Mouse (Mus musculus) MEL (cell line): ENCODE measurements around the gene Mrps23. TPM values are rescaled to one million over a fixed set of nuclear protein-coding genes. Genes with fewer than 3 reads are reported as not detected.

Experiments
- DNase-seq: peaks from one replicate; pipeline ENCODE4 v3.0.0; 2011; ENCODE audit warnings: low read depth, low spot score
- H3K27ac ChIP-seq: 2 replicates; pipeline ENCODE4 v1.5.1; 2012; ENCODE audit warnings: low read depth, mild to moderate bottlenecking, control low read depth, low read length, moderate library complexity; ENCODE audit not compliant: control insufficient read depth
- H3K27me3 ChIP-seq, 2 experiments: fragments of 150-350 bp in 1 of 2; sonication (generic) in 1 of 2; 2 replicates each; pipeline ENCODE4 v1.6.1; 2012; ENCODE audit warnings: low read length in 2 of 2, mild to moderate bottlenecking in 2 of 2, improper control_type of control experiment in 1 of 2, moderate library complexity in 1 of 2; ENCODE audit not compliant: insufficient read depth in 2 of 2, control insufficient read depth in 1 of 2
- H3K36me3 ChIP-seq, 2 experiments: 2 replicates each; pipeline ENCODE4 v1.6.1; 2012 to 2014; ENCODE audit warnings: low read length in 2 of 2, improper control_type of control experiment in 1 of 2, inconsistent platforms in 1 of 2, mild to moderate bottlenecking in 1 of 2; ENCODE audit not compliant: insufficient read depth in 2 of 2, control insufficient read depth in 1 of 2
- H3K4me1 ChIP-seq, 2 experiments: fragments of 150-350 bp in 1 of 2; sonication (generic) in 1 of 2; 2 replicates each; pipeline ENCODE4 v1.6.1; 2012; ENCODE audit warnings: low read length in 2 of 2, improper control_type of control experiment in 1 of 2, mild to moderate bottlenecking in 1 of 2; ENCODE audit not compliant: insufficient read depth in 2 of 2, control insufficient read depth in 1 of 2
- H3K4me3 ChIP-seq, 2 experiments: fragments of 150-350 bp in 1 of 2; sonication (generic) in 1 of 2; 2 replicates each; pipeline ENCODE4 v1.5.1; 2012; ENCODE audit warnings: low read depth in 2 of 2, low read length in 2 of 2, mild to moderate bottlenecking in 2 of 2, moderate library complexity in 2 of 2, control low read depth in 1 of 2, improper control_type of control experiment in 1 of 2; ENCODE audit not compliant: control insufficient read depth in 1 of 2, insufficient read depth in 1 of 2
- H3K79me2 ChIP-seq: 2 replicates; pipeline ENCODE4 v1.6.1; 2012; ENCODE audit warnings: mild to moderate bottlenecking, low read length, moderate library complexity; ENCODE audit not compliant: control insufficient read depth, poor library complexity, insufficient read depth
- H3K9ac ChIP-seq: 2 replicates; pipeline ENCODE4 v1.6.1; 2012; ENCODE audit warnings: low read depth, mild to moderate bottlenecking, control low read depth, low read length, moderate library complexity; ENCODE audit not compliant: control insufficient read depth, poor library complexity, severe bottlenecking
- H3K9me3 ChIP-seq: fragments of 150-350 bp; sonication (generic); replicated peaks from 2 replicates; pipeline ENCODE4 v1.6.1; 2012; ENCODE audit warnings: mild to moderate bottlenecking, low read length, improper control_type of control experiment, moderate library complexity; ENCODE audit not compliant: insufficient read depth
- BHLHE40 ChIP-seq: IDR thresholded peaks from 2 replicates; pipeline ENCODE4 v1.6.1; 2012; ENCODE audit warnings: low read depth, mild to moderate bottlenecking, inconsistent platforms, low read length, improper control_type of control experiment, borderline replicate concordance
- CTCF ChIP-seq, 3 experiments: IDR thresholded peaks in 2 of 3; conservative IDR thresholded peaks in 1 of 3; 2 replicates each; pipeline ENCODE4 v1.5.1; 2011 to 2012; ENCODE audit warnings: low read length in 3 of 3, low read depth in 2 of 3, mild to moderate bottlenecking in 2 of 3, improper control_type of control experiment in 1 of 3, inconsistent platforms in 1 of 3, mixed read lengths in 1 of 3, moderate library complexity in 1 of 3; ENCODE audit not compliant: control insufficient read depth in 1 of 3, insufficient read depth in 1 of 3, poor library complexity in 1 of 3, severe bottlenecking in 1 of 3
- E2F4 ChIP-seq: IDR thresholded peaks from 2 replicates; pipeline ENCODE4 v1.6.1; 2011; ENCODE audit warnings: low read depth, low read length, improper control_type of control experiment, borderline replicate concordance
- EP300 ChIP-seq, 2 experiments: IDR thresholded peaks; 2 replicates each; pipeline ENCODE4 v1.6.1; 2011; ENCODE audit warnings: improper control_type of control experiment in 2 of 2, low read length in 2 of 2, low read depth in 1 of 2, mild to moderate bottlenecking in 1 of 2
- ETS1 ChIP-seq: IDR thresholded peaks from 2 replicates; pipeline ENCODE4 v1.6.1; 2012; ENCODE audit warnings: low read depth, mild to moderate bottlenecking, inconsistent platforms, low read length, improper control_type of control experiment, moderate library complexity
- GABPA ChIP-seq: IDR thresholded peaks from 2 replicates; pipeline ENCODE4 v1.6.1; 2012; ENCODE audit warnings: low read depth, mild to moderate bottlenecking, inconsistent platforms, low read length, improper control_type of control experiment, moderate library complexity
- GATA1 ChIP-seq: IDR thresholded peaks from 2 replicates; pipeline ENCODE4 v1.6.1; 2011; ENCODE audit warnings: low read depth, low read length, improper control_type of control experiment
- HCFC1 ChIP-seq: IDR thresholded peaks from 2 replicates; pipeline ENCODE4 v1.6.1; 2012; ENCODE audit warnings: low read depth, mild to moderate bottlenecking, inconsistent platforms, low read length, improper control_type of control experiment, moderate library complexity
- JUND ChIP-seq: IDR thresholded peaks from 2 replicates; pipeline ENCODE4 v1.6.1; 2011; ENCODE audit warnings: low read depth, mild to moderate bottlenecking, improper control_type of control experiment, low read length
- MAFK ChIP-seq: IDR thresholded peaks from 2 replicates; pipeline ENCODE4 v1.6.1; 2011; ENCODE audit warnings: low read depth, mild to moderate bottlenecking, low read length, improper control_type of control experiment, borderline replicate concordance
- MAX ChIP-seq: IDR thresholded peaks from 2 replicates; pipeline ENCODE4 v1.6.1; 2011; ENCODE audit warnings: low read length, improper control_type of control experiment
- MAZ ChIP-seq: IDR thresholded peaks from 2 replicates; pipeline ENCODE4 v1.6.1; 2012; ENCODE audit warnings: low read depth, mild to moderate bottlenecking, inconsistent platforms, low read length, improper control_type of control experiment
- NRF1 ChIP-seq: IDR thresholded peaks from 2 replicates; pipeline ENCODE4 v1.6.1; 2014; ENCODE audit warnings: low read depth, mild to moderate bottlenecking, inconsistent platforms, low read length, improper control_type of control experiment, moderate library complexity; ENCODE audit not compliant: poor library complexity, insufficient read depth, severe bottlenecking
- POLR2A ChIP-seq, 2 experiments: IDR thresholded peaks; 2 replicates each; pipeline ENCODE4 v1.6.1; 2011 to 2012; ENCODE audit warnings: low read length in 2 of 2, mild to moderate bottlenecking in 2 of 2, control low read depth in 1 of 2, improper control_type of control experiment in 1 of 2, low read depth in 1 of 2, moderate library complexity in 1 of 2; ENCODE audit not compliant: control insufficient read depth in 1 of 2, insufficient read depth in 1 of 2, poor library complexity in 1 of 2
- POLR2AphosphoS2 ChIP-seq: IDR thresholded peaks from 2 replicates; pipeline ENCODE4 v1.6.1; 2011; ENCODE audit warnings: low read length, improper control_type of control experiment
- SMC3 ChIP-seq: IDR thresholded peaks from 2 replicates; pipeline ENCODE4 v1.6.1; 2011; ENCODE audit warnings: low read depth, low read length, improper control_type of control experiment
- TAL1 ChIP-seq: IDR thresholded peaks from 2 replicates; pipeline ENCODE4 v1.6.1; 2012; ENCODE audit warnings: mild to moderate bottlenecking, inconsistent platforms, low read length, moderate library complexity, mixed read lengths
- TBP ChIP-seq: IDR thresholded peaks from 2 replicates; pipeline ENCODE4 v1.8.0; 2011; ENCODE audit warnings: low read depth, low read length, improper control_type of control experiment
- TCF12 ChIP-seq: IDR thresholded peaks from 2 replicates; pipeline ENCODE4 v1.6.1; 2014; ENCODE audit warnings: low read depth, mild to moderate bottlenecking, inconsistent platforms, low read length, improper control_type of control experiment, moderate library complexity
- UBTF ChIP-seq: IDR thresholded peaks from 2 replicates; pipeline ENCODE4 v1.6.1; 2012; ENCODE audit warnings: low read depth, mild to moderate bottlenecking, inconsistent platforms, low read length, improper control_type of control experiment, moderate library complexity, borderline replicate concordance; ENCODE audit not compliant: insufficient read depth
- USF2 ChIP-seq, 2 experiments: IDR thresholded peaks; 2 replicates each; pipeline ENCODE4 v1.6.1; 2011 to 2012; ENCODE audit warnings: improper control_type of control experiment in 2 of 2, low read length in 2 of 2, borderline replicate concordance in 1 of 2, inconsistent platforms in 1 of 2, low read depth in 1 of 2, mild to moderate bottlenecking in 1 of 2; ENCODE audit not compliant: insufficient read depth in 1 of 2
- ZKSCAN1 ChIP-seq: IDR thresholded peaks from 2 replicates; pipeline ENCODE4 v1.6.1; 2012; ENCODE audit warnings: low read depth, mild to moderate bottlenecking, inconsistent platforms, low read length, improper control_type of control experiment, moderate library complexity
- ZMIZ1 ChIP-seq: IDR thresholded peaks from 2 replicates; pipeline ENCODE4 v1.6.1; 2012; ENCODE audit warnings: low read depth, mild to moderate bottlenecking, inconsistent platforms, low read length, improper control_type of control experiment, moderate library complexity
- ZNF384 ChIP-seq: IDR thresholded peaks from 2 replicates; pipeline ENCODE4 v1.6.1; 2012; ENCODE audit warnings: low read depth, mild to moderate bottlenecking, inconsistent platforms, low read length, improper control_type of control experiment
- polyA plus RNA-seq, 2 experiments: library from polyadenylated mRNA; stranded (reverse) in 1 of 2; unstranded in 1 of 2; fragments of >175 nt in 1 of 2; fragments of >200 nt in 1 of 2; gene quantifications; 2 replicates each; pipeline versions ENCODE4 v1.2.1 to v1.2.4; 2012; ENCODE audit warnings: low replicate concordance in 2 of 2, low read depth in 1 of 2; ENCODE audit not compliant: insufficient read length in 2 of 2, insufficient read depth in 1 of 2, missing spikeins in 1 of 2
- total RNA-seq: library from RNA; depleted of rRNA; stranded (reverse); fragments of 300-350 nt; gene quantifications from 2 replicates; pipeline ENCODE4 v1.2.3, GENCODE M21; 2012

Gene Mrps23
- total and polyA plus RNA-seq, 3 experiments = 190 to 381 TPM; not detected in 1

- TF ChIP-seq JUND = peak; percentile 17; the same call in 1 of the 2 replicates
- TF ChIP-seq GABPA = no peak
- TF ChIP-seq EP300 (IDR thresholded peaks at IDR 0.05; ENCODE audit: low read depth in 1 of 2, low read length in 2 of 2) = peak in 1 of 2 experiments; percentile 15; a peak in 1 of 4 replicates
- TF ChIP-seq E2F4 = peak; percentile 27; the same call in 1 of the 2 replicates
- TF ChIP-seq BHLHE40 = no peak
- no peak for TF ChIP-seq TAL1
- TF ChIP-seq ZNF384 = peak; percentile 84
- TF ChIP-seq POLR2A (IDR thresholded peaks at IDR 0.05; ENCODE audit: control insufficient read depth in 1 of 2, insufficient read depth in 1 of 2, low read depth in 1 of 2, low read length in 2 of 2, poor library complexity in 1 of 2) = peak; percentile 26 to 70; a peak in 1 of 4 replicates
- TF ChIP-seq POLR2AphosphoS2 = no peak
- peak; percentile 70 to 87 (median 81) for TF ChIP-seq CTCF (IDR thresholded peaks at IDR 0.05 in 2 of 3, conservative IDR thresholded peaks at IDR 0.05 in 1 of 3; ENCODE audit: control insufficient read depth in 1 of 3, insufficient read depth in 1 of 3, low read depth in 2 of 3, low read length in 3 of 3, poor library complexity in 1 of 3, severe bottlenecking in 1 of 3)
- 0 out of 2 replicates have a peak, but pooled peaks have one; percentile 21 for TF ChIP-seq TCF12
- no peak for TF ChIP-seq ETS1
- TF ChIP-seq ZMIZ1 = no peak
- no peak for TF ChIP-seq NRF1
- TF ChIP-seq HCFC1 = peak; percentile 61; the same call in 1 of the 2 replicates
- no peak; the same call in 1 of the 2 replicates for TF ChIP-seq ZKSCAN1
- peak; percentile 61; the same call in 1 of the 2 replicates for TF ChIP-seq MAFK
- peak; percentile 37 for TF ChIP-seq MAX
- TF ChIP-seq GATA1 = no peak
- TF ChIP-seq USF2 (IDR thresholded peaks at IDR 0.05; ENCODE audit: borderline replicate concordance in 1 of 2, insufficient read depth in 1 of 2, low read depth in 1 of 2, low read length in 2 of 2) = no peak
- peak; percentile 63 for TF ChIP-seq MAZ
Observed at GRCm38 (mm10) chr11:88187417-88188133, 16.6 kb upstream of the Mrps23 start (continued).

- Histone ChIP-seq H3K27me3 (no peaks in the 10 kb centered on the region), H3K27ac (no peak overlapping the region), H3K36me3 (peaks cover 0 to 16% of the 10 kb centered on the region in 2 experiments; a peak in 2 of 4 replicates)
Observed at GRCm38 (mm10) chr11:88188216-88188615, 16.0 kb upstream of the Mrps23 start.

More at GRCm38 (mm10) chr11:88188216-88188615, 16.0 kb upstream of the Mrps23 start:
- H3K4me3 ChIP-seq = peak overlapping the region; percentile 63 to 97
- TF ChIP-seq E2F4 = no peak
- no peak for TF ChIP-seq SMC3
- TF ChIP-seq UBTF = no peak
- TF ChIP-seq USF2 (IDR thresholded peaks at IDR 0.05; ENCODE audit: borderline replicate concordance in 1 of 2, insufficient read depth in 1 of 2, low read depth in 1 of 2, low read length in 2 of 2) = no peak
- no peak for TF ChIP-seq TBP
- TF ChIP-seq, all 39 proteins: peak for 0
- peak overlapping the region; percentile 86 for H3K9ac ChIP-seq
- H3K4me1 ChIP-seq = peaks cover 11 to 24% of the 10 kb centered on the region in 2 experiments
- no peaks in the 10 kb centered on the region for H3K9me3 ChIP-seq
- no peak for DNase-seq
- H3K79me2 ChIP-seq = no peaks in the 10 kb centered on the region; the same call in 1 of the 2 replicates
